Comparison of ENCODE assay signal across 22 mouse cellular contexts in the genomic region with DNA sequence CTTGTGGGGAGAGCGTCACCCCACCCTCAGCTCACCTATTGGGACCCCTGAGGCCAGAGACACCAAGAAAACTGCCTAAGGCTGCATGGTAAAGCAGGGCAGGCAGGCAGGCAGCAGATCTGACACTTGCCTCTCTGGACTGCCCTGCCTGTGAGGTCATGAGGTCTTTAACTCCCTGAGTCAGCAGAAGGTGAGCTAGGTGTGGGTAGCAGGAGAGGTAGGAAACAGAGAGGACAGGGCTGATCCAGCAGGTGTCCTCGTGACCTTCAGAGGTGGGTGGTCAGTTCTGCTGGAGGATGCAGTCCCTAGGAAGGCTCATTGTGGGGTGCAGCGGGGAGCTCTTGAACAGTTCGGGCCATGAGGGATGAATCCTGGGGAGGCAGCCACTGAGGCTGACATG.
DNase-seq lines count a peak whose midpoint lies in the region; ATAC-seq and TF ChIP-seq lines count a peak whose summit lies in the region.
"Had no signal": no experiment of that assay in that cellular context is flagged by ENCODE, and none has a peak within 500 bp of the region (broad histone marks: within the 10 kb centered on the region; RNA-seq: fewer than 3 reads in every experiment).

No protein-coding gene starts in this region.

- TF ChIP-seq CTCF in heart, adult 2 months (IDR thresholded peaks at IDR 0.05): no peak

- intact Hi-C loops in heart, adult 2 months (cut with DNase I): loop anchor here (5.0 kb wide), 1 partner anchor 71 kb away; no protein-coding TSS in a partner anchor
- intact Hi-C loops in left cerebral cortex, postnatal 4 days (cut with DNase I): no loop called here

- no peak overlapping the region for H3K4me3 ChIP-seq in heart, adult 2 months
- H3K4me3 ChIP-seq in heart, embryonic 11.5 days (ENCODE audit: low read depth, low read length): no peak overlapping the region
- H3K4me3 ChIP-seq in embryonic facial prominence, embryonic 12.5 days: no peak overlapping the region
- H3K4me3 ChIP-seq in limb, embryonic 12.5 days (replicated peaks): no peak overlapping the region
- H3K4me3 ChIP-seq: megakaryocyte, embryonic 14.5 days; midbrain, embryonic 15.5 days had no signal

- TF ChIP-seq POLR2A in heart, adult 2 months (IDR thresholded peaks at IDR 0.05; ENCODE audit: insufficient read depth, low read depth, low read length): no peak

- H3K9me3 ChIP-seq in heart, embryonic 11.5 days (replicated peaks; ENCODE audit: control insufficient read depth, low read length): no peaks in the 10 kb centered on the region
- no peaks in the 10 kb centered on the region for H3K9me3 ChIP-seq in embryonic facial prominence, embryonic 12.5 days
- H3K9me3 ChIP-seq in limb, embryonic 12.5 days: no peaks in the 10 kb centered on the region
- H3K9me3 ChIP-seq: megakaryocyte, embryonic 14.5 days; midbrain, embryonic 15.5 days had no signal

- ATAC-seq in heart, embryonic 11.5 days (replicated peaks; ENCODE audit: insufficient number of reproducible peaks, low FRiP score, low TSS enrichment): no peak
- no peak for ATAC-seq in embryonic facial prominence, embryonic 12.5 days (ENCODE audit: insufficient number of reproducible peaks, insufficient read depth, low FRiP score, low TSS enrichment)
- ATAC-seq in limb, embryonic 12.5 days (ENCODE audit: insufficient number of reproducible peaks, insufficient read depth, low FRiP score, low TSS enrichment, low read depth): no peak
- ATAC-seq: forebrain, embryonic 14.5 days; hindbrain, postnatal 0 days; midbrain, embryonic 15.5 days had no signal

- H3K79me2 ChIP-seq in heart, adult 2 months (replicated peaks; ENCODE audit: control insufficient read depth, insufficient read depth, low read length): no peaks in the 10 kb centered on the region

- TF ChIP-seq EP300 in heart, adult 2 months (IDR thresholded peaks at IDR 0.05; ENCODE audit: insufficient read depth, low read depth, low read length): no peak

- peak in 1 of 2 experiments; percentile 16 for DNase-seq in heart, adult 2 months
- peak; percentile 25 to 47 for DNase-seq in kidney, adult 8-10 months
- DNase-seq in kidney, postnatal 4 days: no peak
- no peak for DNase-seq in B cell, adult 2 months
- DNase-seq in left cerebral cortex, postnatal 4 days: no peak
- DNase-seq: cerebellum, adult 18-20 months; cerebellum, postnatal 36 days; gastrocnemius, postnatal 25 days; heart, postnatal 4 days; layer of hippocampus, adult 9-11 months; lung, adult 2 months; right cerebral cortex, postnatal 25 days; thymus, adult 2 months had no signal

- no peak overlapping the region for H3K4me2 ChIP-seq in heart, embryonic 11.5 days
- H3K4me2 ChIP-seq in embryonic facial prominence, embryonic 12.5 days (replicated peaks): no peak overlapping the region
- no peak overlapping the region for H3K4me2 ChIP-seq in limb, embryonic 12.5 days
- H3K4me2 ChIP-seq: liver, embryonic 11.5 days; midbrain, embryonic 15.5 days had no signal

- H3K36me3 ChIP-seq in heart, adult 2 months (ENCODE audit: control insufficient read depth, insufficient read depth, low read length): no peaks in the 10 kb centered on the region
- H3K36me3 ChIP-seq in heart, embryonic 11.5 days (ENCODE audit: control insufficient read depth, insufficient read depth, low read length): no peaks in the 10 kb centered on the region
- H3K36me3 ChIP-seq in embryonic facial prominence, embryonic 12.5 days: no peaks in the 10 kb centered on the region
- no peaks in the 10 kb centered on the region for H3K36me3 ChIP-seq in limb, embryonic 12.5 days
- H3K36me3 ChIP-seq: midbrain, embryonic 15.5 days had no signal

- WGBS in heart, adult 2 months: 89% methylated on average over 4 of the region's 4 CpGs
- 61% methylated on average over 4 of the region's 4 CpGs for WGBS in heart, embryonic 11.5 days (ENCODE audit: insufficient replicate concordance)
- WGBS in embryonic facial prominence, embryonic 12.5 days: 62% methylated on average over 4 of the region's 4 CpGs
- 60% methylated on average over 4 of the region's 4 CpGs for WGBS in limb, embryonic 12.5 days

- H3K9ac ChIP-seq in heart, adult 2 months (ENCODE audit: low read depth, low read length): no peak overlapping the region
- H3K9ac ChIP-seq in heart, embryonic 11.5 days (ENCODE audit: low read depth, low read length): no peak overlapping the region
- H3K9ac ChIP-seq in embryonic facial prominence, embryonic 12.5 days: no peak overlapping the region
- H3K9ac ChIP-seq in limb, embryonic 12.5 days (replicated peaks): no peak overlapping the region
- H3K9ac ChIP-seq: midbrain, embryonic 15.5 days had no signal

- no peaks in the 10 kb centered on the region for H3K27me3 ChIP-seq in heart, adult 2 months (ENCODE audit: control insufficient read depth, insufficient read depth, low read length)
- H3K27me3 ChIP-seq in heart, embryonic 11.5 days (ENCODE audit: control insufficient read depth, insufficient read depth, low read length): peaks cover 8% of the 10 kb centered on the region; the same call in 1 of the 2 replicates
- no peaks in the 10 kb centered on the region for H3K27me3 ChIP-seq in embryonic facial prominence, embryonic 12.5 days
- no peaks in the 10 kb centered on the region for H3K27me3 ChIP-seq in limb, embryonic 12.5 days
- H3K27me3 ChIP-seq: midbrain, embryonic 15.5 days had no signal

- peak overlapping the region; percentile 90 for H3K27ac ChIP-seq in heart, adult 2 months
- no peak overlapping the region for H3K27ac ChIP-seq in heart, embryonic 11.5 days (ENCODE audit: low read depth, low read length)
- peak overlapping the region; percentile 69 for H3K27ac ChIP-seq in embryonic facial prominence, embryonic 12.5 days
- peak overlapping the region; percentile 66 for H3K27ac ChIP-seq in limb, embryonic 12.5 days
- H3K27ac ChIP-seq: hindbrain, postnatal 0 days; kidney, postnatal 0 days; midbrain, embryonic 15.5 days had no signal

- peaks cover 12% of the 10 kb centered on the region for H3K4me1 ChIP-seq in heart, adult 2 months (ENCODE audit: control insufficient read depth, insufficient read depth, low read length)
- H3K4me1 ChIP-seq in heart, embryonic 11.5 days (ENCODE audit: control insufficient read depth, insufficient read depth, low read length): peaks cover 52% of the 10 kb centered on the region
- peaks cover 45% of the 10 kb centered on the region for H3K4me1 ChIP-seq in embryonic facial prominence, embryonic 12.5 days
- peaks cover 83% of the 10 kb centered on the region for H3K4me1 ChIP-seq in limb, embryonic 12.5 days (replicated peaks)
- H3K4me1 ChIP-seq: megakaryocyte, embryonic 14.5 days had no signal

Comparison
In these comparisons a context has a peak if more than half of its experiments do, and no peak if none do; other contexts are left out.
1. DNase-seq: peak in kidney, adult 8-10 months (2 of 2); none in kidney, postnatal 4 days (0 of 2), B cell, adult 2 months (0 of 2) and left cerebral cortex, postnatal 4 days (single experiment).